Mouse (Mus musculus) neural tube, embryonic 14.5 days (tissue): Measurements from ENCODE around the gene Gm28374. TPM values are rescaled to one million over a fixed set of nuclear protein-coding genes. Genes with fewer than 3 reads are reported as not detected.

Experiments used
- ATAC-seq: fragments of 200-750 bp; cut with Nextera tagmentation; 2 replicates; pipeline ENCODE4 v1.8.0; 2017; ENCODE audit warnings: low read depth, mild to moderate bottlenecking, moderate TSS enrichment, moderate library complexity
- H3K27ac ChIP-seq: fragments of 300-500 bp; sonication (generic); 2 replicates; pipeline ENCODE4 v1.5.1; 2014; ENCODE audit warnings: low read depth, mild to moderate bottlenecking, control low read depth, low read length, moderate library complexity, mixed read lengths
- H3K27me3 ChIP-seq: fragments of 300-500 bp; sonication (generic); 2 replicates; pipeline ENCODE4 v1.6.1; 2014; ENCODE audit warnings: low read length; ENCODE audit not compliant: control insufficient read depth, insufficient read depth
- H3K36me3 ChIP-seq: fragments of 300-500 bp; sonication (generic); 2 replicates; pipeline ENCODE4 v1.6.1; 2014; ENCODE audit warnings: low read length, mixed read lengths; ENCODE audit not compliant: control insufficient read depth, insufficient read depth
- H3K4me1 ChIP-seq: fragments of 300-500 bp; sonication (generic); 2 replicates; pipeline ENCODE4 v1.6.1; 2014; ENCODE audit warnings: low read length; ENCODE audit not compliant: control insufficient read depth, insufficient read depth
- H3K4me2 ChIP-seq: fragments of 300-500 bp; sonication (generic); 2 replicates; pipeline ENCODE4 v1.6.1; 2014; ENCODE audit warnings: mild to moderate bottlenecking, low read depth, low read length, control low read depth
- H3K4me3 ChIP-seq: fragments of 300-500 bp; sonication (generic); 2 replicates; pipeline ENCODE4 v1.5.1; 2014; ENCODE audit warnings: low read depth, low read length, control low read depth, mixed read lengths
- H3K9ac ChIP-seq: fragments of 300-500 bp; sonication (generic); replicated peaks from 2 replicates; pipeline ENCODE4 v1.6.1; 2014; ENCODE audit warnings: low read depth, mild to moderate bottlenecking, control low read depth, low read length, mixed read lengths
- H3K9me3 ChIP-seq: fragments of 300-500 bp; sonication (generic); 2 replicates; pipeline ENCODE4 v1.6.1; 2016; ENCODE audit warnings: low read length; ENCODE audit not compliant: control insufficient read depth
- WGBS: fragments of 180-500 bp; shearing (Covaris S2); extraction: QIAGEN DNeasy Blood & Tissue Kit; methylation state at CpG from one replicate; pipeline ENCODE4 v1.1.7; 2014; 5-methylcytosine and 5-hydroxymethylcytosine counted together
- polyA plus RNA-seq: library from polyadenylated mRNA; unstranded; fragments of >200 nt; fragmentation: Nextera tagmentation; extraction: Ambion mirVana; gene quantifications from 2 replicates; pipeline ENCODE4 v1.2.1, GENCODE M21; 2014

The Gm28374 gene
- polyA plus RNA-seq, 1 experiment from 2014 or later, result 1.2 TPM

DNA sequence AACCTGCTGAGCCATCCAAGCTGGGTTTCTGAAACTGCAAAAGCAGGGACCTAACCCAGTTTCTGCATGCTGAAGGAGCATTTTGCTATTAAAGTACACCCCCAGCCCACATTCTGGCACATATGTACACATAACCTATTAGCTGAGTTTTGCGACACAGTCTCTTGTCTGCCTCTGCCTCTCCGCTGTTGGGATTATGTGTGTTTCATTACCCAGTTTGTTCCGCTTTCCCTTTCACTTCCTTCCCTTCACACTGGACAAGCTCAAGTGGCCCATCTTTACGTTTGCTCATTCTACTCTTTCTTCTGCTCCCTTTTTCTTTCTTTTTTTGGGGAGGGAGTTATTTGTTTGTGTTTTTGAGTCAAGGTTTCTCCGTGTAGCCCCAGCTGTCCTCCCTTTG is 8.2 kb downstream of the Gm28374 start:
- Histone ChIP-seq H3K27ac (no peak overlapping the region), H3K4me1 (peaks cover 11% of the 10 kb centered on the region), H3K27me3 (no peaks in the 10 kb centered on the region), H3K4me3 (no peak overlapping the region), H3K9me3 (no peaks in the 10 kb centered on the region), H3K4me2 (no peak overlapping the region), H3K9ac (no peak overlapping the region), H3K36me3 (peaks cover 18% of the 10 kb centered on the region)
- 88% methylated on average over 5 of the region's 5 CpGs for whole genome bisulfite sequencing
- ATAC-seq, result no peak

DNA sequence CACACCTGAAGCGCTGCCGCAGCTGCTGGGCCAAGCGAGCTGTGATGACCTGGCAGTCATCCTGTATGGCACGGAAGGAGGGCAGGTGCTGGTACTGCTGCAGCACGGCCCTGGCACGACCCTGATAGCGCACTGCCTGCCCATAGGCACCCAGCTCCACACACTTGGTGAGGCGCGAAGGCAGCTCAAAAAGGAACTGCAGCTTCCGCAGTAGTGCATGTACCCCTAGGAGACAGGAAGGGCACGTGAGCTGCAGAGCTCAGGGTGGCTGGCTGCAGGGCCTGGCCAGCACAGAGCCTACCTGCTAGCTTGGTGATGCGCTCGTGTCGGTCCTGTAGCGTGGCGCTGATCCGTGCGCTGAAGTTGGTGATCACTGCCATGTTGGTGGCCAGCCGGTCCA is 10.8 kb downstream of the Gm28374 start:
- ATAC-seq, result no peak
- no peaks in the 10 kb centered on the region for H3K27me3 ChIP-seq
- no peak overlapping the region for H3K27ac ChIP-seq
- H3K4me2 ChIP-seq, result no peak overlapping the region
- H3K9me3 ChIP-seq, result no peaks in the 10 kb centered on the region
- H3K9ac ChIP-seq, result no peak overlapping the region
- H3K36me3 ChIP-seq, result peaks cover 18% of the 10 kb centered on the region
- peaks cover 15% of the 10 kb centered on the region for H3K4me1 ChIP-seq
- 95% methylated on average over 19 of the region's 19 CpGs for WGBS
- no peak overlapping the region for H3K4me3 ChIP-seq

DNA sequence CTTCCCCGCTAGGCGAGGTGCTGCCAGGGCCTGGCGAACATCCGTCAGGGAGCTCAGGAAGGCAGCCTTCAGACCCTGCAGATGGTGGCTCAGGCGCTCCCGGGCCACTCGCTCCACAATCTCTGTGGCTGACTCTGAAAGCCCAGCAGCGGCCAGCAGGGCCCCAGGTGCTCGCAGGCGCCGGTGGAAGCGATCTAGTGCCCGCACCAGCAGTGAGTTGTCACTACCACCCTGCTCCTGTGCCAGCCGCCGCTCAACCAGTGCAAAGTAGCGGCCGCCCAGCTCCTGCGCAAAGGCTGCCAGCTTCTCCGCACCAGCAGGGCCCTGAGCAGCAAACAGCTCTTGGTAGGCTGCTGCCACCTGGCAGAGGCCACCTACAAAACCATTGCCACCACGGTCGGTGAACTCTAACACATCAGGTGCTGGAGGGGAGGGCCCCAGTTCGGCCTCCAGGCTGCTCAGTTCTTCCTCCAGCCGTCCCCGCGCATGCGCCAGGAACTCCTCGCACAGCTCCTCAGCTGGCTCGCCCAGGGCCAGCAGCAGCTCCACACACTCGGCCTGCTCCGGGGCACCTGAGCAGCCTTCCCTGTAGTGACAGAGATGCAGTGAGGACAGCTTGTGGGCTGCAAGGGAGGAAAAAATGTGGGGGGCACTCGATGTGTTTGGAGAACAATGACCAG is 11.3 kb downstream of the Gm28374 start:
- 93% methylated on average over 31 of the region's 31 CpGs for WGBS
- Histone ChIP-seq H3K4me2 (no peak overlapping the region), H3K27ac (no peak overlapping the region), H3K4me1 (peaks cover 15% of the 10 kb centered on the region; the same call in 1 of the 2 replicates), H3K27me3 (no peaks in the 10 kb centered on the region), H3K9ac (no peak overlapping the region), H3K4me3 (no peak overlapping the region), H3K36me3 (peaks cover 18% of the 10 kb centered on the region), H3K9me3 (no peaks in the 10 kb centered on the region)
- ATAC-seq, result no peak

DNA sequence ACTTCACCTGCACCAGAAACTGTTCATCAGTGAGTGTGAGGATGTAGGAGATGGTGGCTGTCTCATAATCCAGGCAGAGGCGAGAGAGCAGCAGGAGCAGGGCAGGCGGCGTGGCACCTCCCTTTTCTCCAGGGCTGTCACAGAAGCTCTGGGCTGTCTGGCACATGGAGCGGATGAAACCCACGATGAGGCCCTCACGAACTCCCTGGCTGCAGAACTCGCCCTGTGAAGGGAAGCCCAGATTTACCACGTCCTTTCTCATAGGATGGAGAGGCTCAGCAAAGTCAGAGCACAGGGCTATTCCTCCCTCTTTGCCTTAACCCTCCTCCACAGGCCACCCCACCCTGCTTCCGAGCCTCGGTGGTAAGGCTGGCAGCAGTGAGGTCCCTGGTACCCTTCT is 12.2 kb downstream of the Gm28374 start:
- H3K4me1 ChIP-seq, result peaks cover 15% of the 10 kb centered on the region; the same call in 1 of the 2 replicates
- no peak overlapping the region for H3K9ac ChIP-seq
- 97% methylated on average over 10 of the region's 10 CpGs for WGBS
- H3K27ac ChIP-seq, result no peak overlapping the region
- no peaks in the 10 kb centered on the region for H3K9me3 ChIP-seq
- peaks cover 18% of the 10 kb centered on the region for H3K36me3 ChIP-seq
- no peak overlapping the region for H3K4me2 ChIP-seq
- no peak overlapping the region for H3K4me3 ChIP-seq
- no peaks in the 10 kb centered on the region for H3K27me3 ChIP-seq
- ATAC-seq, result no peak

DNA sequence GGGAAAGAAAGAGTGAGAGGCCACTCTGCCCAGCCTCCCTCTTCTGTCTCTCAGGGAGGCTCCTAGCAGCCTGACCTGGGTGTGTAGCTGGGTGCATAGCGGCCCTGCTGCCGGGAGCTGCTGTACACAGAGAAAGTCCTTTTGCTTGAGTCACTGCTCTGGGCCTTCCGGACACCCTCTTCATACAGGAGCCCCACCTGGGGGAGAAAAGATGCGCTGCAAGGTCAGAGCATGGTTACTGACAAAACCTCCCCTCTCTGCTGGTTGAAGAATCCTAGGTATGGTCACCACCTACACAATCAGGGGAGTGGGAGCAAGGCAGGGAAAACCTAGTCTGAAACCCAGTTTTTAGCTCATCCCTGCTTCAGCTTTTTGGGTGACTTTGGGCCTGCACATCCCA is 13.1 kb downstream of the Gm28374 start:
- peaks cover 15% of the 10 kb centered on the region for H3K36me3 ChIP-seq
- no peak overlapping the region for H3K9ac ChIP-seq
- H3K9me3 ChIP-seq, result no peaks in the 10 kb centered on the region
- H3K27ac ChIP-seq, result no peak overlapping the region
- WGBS, result 89% methylated on average over 4 of the region's 4 CpGs
- H3K4me1 ChIP-seq, result peaks cover 15% of the 10 kb centered on the region; the same call in 1 of the 2 replicates
- no peak for ATAC-seq
- H3K4me3 ChIP-seq, result no peak overlapping the region
- no peak overlapping the region for H3K4me2 ChIP-seq
- H3K27me3 ChIP-seq, result no peaks in the 10 kb centered on the region

DNA sequence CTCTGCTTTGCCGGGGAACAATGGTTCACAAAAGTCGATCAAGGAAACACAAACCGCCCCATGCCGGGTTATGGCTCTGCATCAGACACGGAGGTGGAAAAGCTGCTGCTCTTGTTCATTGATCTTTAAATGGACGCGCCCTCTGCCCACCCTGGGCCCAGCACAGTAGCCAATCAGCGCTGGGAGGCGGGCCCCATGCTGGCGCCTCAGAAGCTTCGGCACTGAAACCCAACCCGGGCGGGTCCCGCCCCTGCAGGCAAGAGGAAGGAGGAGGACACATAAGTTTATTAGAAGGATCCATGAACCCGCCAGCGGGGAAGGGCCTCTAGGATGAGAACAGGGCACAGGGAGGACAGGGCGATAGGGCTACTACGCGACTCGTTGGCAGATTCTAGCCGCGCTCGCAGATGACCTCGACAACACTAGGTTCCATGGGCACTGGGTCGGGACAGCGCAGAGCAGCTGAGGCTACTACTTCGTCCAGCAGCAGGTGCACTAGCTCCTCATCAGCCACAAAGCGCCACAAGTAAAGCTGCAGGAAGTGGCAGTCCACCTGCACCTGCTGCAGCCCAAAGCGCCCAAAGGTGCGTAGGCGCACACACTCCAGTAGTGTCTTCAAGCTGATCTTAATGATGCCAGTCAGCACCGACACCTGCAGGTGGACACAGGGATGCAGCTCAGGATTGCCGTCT is 14.2 kb downstream of the Gm28374 start, which contains the start of gene Tm7sf2:
Gene Tm7sf2 (minus strand): TSS at position 650 of the 692 bp plus-strand sequence.
- H3K27me3 ChIP-seq, result no peaks in the 10 kb centered on the region
- peak within 1 kb of the TSS; percentile 87 for H3K27ac ChIP-seq
- H3K4me1 ChIP-seq, result peaks cover 15% of the 10 kb centered on the region; the same call in 1 of the 2 replicates
- WGBS, result 7% methylated on average over 33 of the region's 33 CpGs
- H3K4me3 ChIP-seq, result peak within 1 kb of the TSS; percentile 47
- peak within 1 kb of the TSS; percentile 57 for H3K9ac ChIP-seq
- H3K4me2 ChIP-seq, result peak within 1 kb of the TSS; percentile 96
- H3K36me3 ChIP-seq, result peaks cover 15% of the 10 kb centered on the region
- H3K9me3 ChIP-seq, result no peaks in the 10 kb centered on the region
- ATAC-seq, result peak; percentile 89

DNA sequence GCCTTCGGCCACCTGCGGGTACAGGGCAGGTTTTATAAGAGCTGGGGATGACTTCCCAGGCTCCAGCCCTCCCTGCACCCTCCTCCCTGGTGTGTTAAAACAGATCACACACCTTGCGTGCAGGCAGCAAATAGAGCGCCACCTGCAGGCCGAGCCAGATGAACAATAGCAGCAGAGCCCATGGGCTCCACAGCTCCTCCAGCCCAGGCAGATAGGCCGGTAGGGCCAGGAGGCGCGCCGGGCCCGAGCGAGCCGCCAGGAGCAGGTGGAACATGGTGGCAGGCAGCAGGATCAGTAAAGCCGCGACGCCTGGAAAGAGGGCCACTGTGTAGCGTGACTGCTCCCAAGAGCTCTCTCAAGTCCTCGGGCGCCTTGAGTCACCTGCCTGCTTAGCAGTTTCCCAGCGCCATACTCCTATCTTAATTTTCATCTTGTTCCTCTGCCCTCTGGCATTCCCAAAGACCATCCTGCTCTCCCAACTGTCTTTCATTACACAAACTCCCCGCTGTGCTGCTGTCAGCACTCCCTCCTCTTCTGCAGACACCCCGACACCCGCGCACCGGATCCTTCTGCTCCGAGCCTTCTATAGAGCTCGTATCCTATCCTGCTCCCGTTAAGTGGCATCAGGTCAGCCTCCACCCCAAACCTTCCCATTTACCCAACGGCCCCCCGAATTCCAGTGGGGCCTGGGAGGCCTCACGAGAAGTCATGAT is 14.9 kb downstream of the Gm28374 start:
- Histone ChIP-seq H3K4me2 (peak overlapping the region; percentile 96), H3K27me3 (no peaks in the 10 kb centered on the region), H3K4me1 (peaks cover 21% of the 10 kb centered on the region), H3K27ac (peak overlapping the region; percentile 87), H3K36me3 (peaks cover 12% of the 10 kb centered on the region), H3K9ac (peak overlapping the region; percentile 57), H3K9me3 (no peaks in the 10 kb centered on the region), H3K4me3 (peak overlapping the region; percentile 47)
- ATAC-seq, result peak; percentile 75
- WGBS, result under 1% methylated on average over 30 of the region's 30 CpGs

DNA sequence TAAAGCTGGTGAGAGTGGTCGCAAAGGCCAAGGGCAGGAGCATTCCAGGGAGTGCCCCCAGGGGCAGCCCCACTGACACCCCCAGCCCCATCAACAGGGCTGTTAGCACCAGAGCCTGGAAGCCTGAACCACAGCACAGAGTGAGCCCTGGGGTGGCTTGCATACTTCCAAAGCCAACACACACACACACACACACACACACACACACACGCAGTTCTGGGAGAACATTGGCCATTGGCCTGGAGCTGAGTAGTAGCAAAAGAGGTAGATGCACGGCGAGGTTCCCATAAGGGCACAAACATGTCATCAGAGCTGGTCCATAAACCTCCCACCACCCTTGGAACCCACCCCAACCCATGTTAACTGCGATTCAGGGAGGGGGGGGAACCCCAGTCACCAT is 15.5 kb downstream of the Gm28374 start:
- 31% methylated on average over 5 of the region's 5 CpGs for WGBS
- Histone ChIP-seq H3K9ac (peak overlapping the region; percentile 57), H3K4me3 (peak overlapping the region; percentile 47), H3K4me1 (peaks cover 26% of the 10 kb centered on the region), H3K36me3 (peaks cover 11% of the 10 kb centered on the region), H3K27me3 (no peaks in the 10 kb centered on the region), H3K27ac (peak overlapping the region; percentile 87), H3K9me3 (no peaks in the 10 kb centered on the region), H3K4me2 (peak overlapping the region; percentile 96)
- ATAC-seq, result peak; percentile 7

DNA sequence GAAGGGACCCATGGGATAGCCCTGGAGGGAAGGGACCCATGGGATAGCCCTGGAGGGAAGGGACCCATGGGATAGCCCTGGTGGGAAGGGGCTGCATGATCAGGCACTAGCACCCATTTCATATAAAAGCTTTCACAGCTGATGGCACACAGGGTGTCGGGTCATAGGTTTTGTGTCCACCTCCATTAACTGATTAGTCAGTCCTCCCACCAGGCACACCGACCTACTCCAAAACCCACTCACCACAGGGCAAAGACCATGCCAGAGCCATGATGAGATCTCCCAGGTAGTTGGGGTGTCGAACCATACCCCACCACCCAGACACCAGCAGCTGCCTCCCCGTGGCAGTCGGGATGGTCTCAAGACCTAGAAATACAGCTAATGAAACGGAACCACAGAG is 19.0 kb downstream of the Gm28374 start:
- peaks cover 29% of the 10 kb centered on the region for H3K4me1 ChIP-seq
- WGBS, result 97% methylated on average over 6 of the region's 6 CpGs
- no peak for ATAC-seq
- no peak overlapping the region for H3K9ac ChIP-seq
- no peaks in the 10 kb centered on the region for H3K9me3 ChIP-seq
- no peak overlapping the region for H3K4me2 ChIP-seq
- no peaks in the 10 kb centered on the region for H3K27me3 ChIP-seq
- H3K27ac ChIP-seq, result no peak overlapping the region
- no peaks in the 10 kb centered on the region; the same call in 1 of the 2 replicates for H3K36me3 ChIP-seq
- H3K4me3 ChIP-seq, result no peak overlapping the region
